Mouse (Mus musculus): ENCODE measurements around the gene Arid1b. TPM values are rescaled to one million over a fixed set of nuclear protein-coding genes. Genes with fewer than 3 reads are reported as not detected.

The Arid1b gene
- polyA plus RNA-seq, 1 experiment = 59.4 TPM

GRCm38 (mm10) chr17:5026578-5026977, 32.4 kb downstream of the Arid1b start:
- Histone ChIP-seq H3K27me3 (ENCODE audit: control insufficient read depth, insufficient read depth, low read length) (no peaks in the 10 kb centered on the region), H3K4me1 (ENCODE audit: control insufficient read depth, insufficient read depth, insufficient read length, low read length) (peaks cover 5% of the 10 kb centered on the region; the same call in 1 of the 2 replicates), H3K27ac (ENCODE audit: insufficient read depth, low read depth, low read length) (no peak overlapping the region), H3K36me3 (ENCODE audit: control insufficient read depth, insufficient read depth, low read length) (no peaks in the 10 kb centered on the region), H3K4me3 (ENCODE audit: low read depth, low read length) (no peak overlapping the region)
- WGBS = 41% methylated on average over 2 of the region's 2 CpGs
- TF ChIP-seq CTCF (IDR thresholded peaks at IDR 0.05; ENCODE audit: extremely low read depth, insufficient read length, insufficient replicate concordance, low read depth, low read length) (peak; percentile 55; the same call in 1 of the 2 replicates), POLR2A (IDR thresholded peaks at IDR 0.05; ENCODE audit: low read depth, low read length) (no peak)

GRCm38 (mm10) chr17:5029148-5029547, 35.0 kb downstream of the Arid1b start:
- Histone ChIP-seq H3K36me3 (ENCODE audit: control insufficient read depth, insufficient read depth, low read length) (no peaks in the 10 kb centered on the region), H3K4me3 (ENCODE audit: low read depth, low read length) (no peak overlapping the region), H3K27me3 (ENCODE audit: control insufficient read depth, insufficient read depth, low read length) (no peaks in the 10 kb centered on the region), H3K4me1 (ENCODE audit: control insufficient read depth, insufficient read depth, insufficient read length, low read length) (peaks cover 5% of the 10 kb centered on the region; the same call in 1 of the 2 replicates), H3K27ac (ENCODE audit: insufficient read depth, low read depth, low read length) (no peak overlapping the region)
- WGBS = 88% methylated on average over 4 of the region's 4 CpGs
- TF ChIP-seq CTCF (IDR thresholded peaks at IDR 0.05; ENCODE audit: extremely low read depth, insufficient read length, insufficient replicate concordance, low read depth, low read length) (no peak), POLR2A (IDR thresholded peaks at IDR 0.05; ENCODE audit: low read depth, low read length) (no peak)

- H3K4me1 ChIP-seq (ENCODE audit: control insufficient read depth, insufficient read depth, insufficient read length, low read length) = 0 out of 2 replicates have a peak, but pooled peaks cover 2% of the 10 kb centered on the region
- H3K27ac ChIP-seq (ENCODE audit: insufficient read depth, low read depth, low read length) = no peak overlapping the region
- H3K27me3 ChIP-seq (ENCODE audit: control insufficient read depth, insufficient read depth, low read length) = no peaks in the 10 kb centered on the region
- 78% methylated on average over 2 of the region's 2 CpGs for WGBS
- no peaks in the 10 kb centered on the region for H3K36me3 ChIP-seq (ENCODE audit: control insufficient read depth, insufficient read depth, low read length)
- no peak for TF ChIP-seq CTCF (IDR thresholded peaks at IDR 0.05; ENCODE audit: extremely low read depth, insufficient read length, insufficient replicate concordance, low read depth, low read length)
- no peak for TF ChIP-seq POLR2A (IDR thresholded peaks at IDR 0.05; ENCODE audit: low read depth, low read length)
- H3K4me3 ChIP-seq (ENCODE audit: low read depth, low read length) = no peak overlapping the region
Observed at GRCm38 (mm10) chr17:5030290-5030689, 36.2 kb downstream of the Arid1b start.

GRCm38 (mm10) chr17:5033346-5033745, 39.2 kb downstream of the Arid1b start:
- Histone ChIP-seq H3K36me3 (ENCODE audit: control insufficient read depth, insufficient read depth, low read length) (no peaks in the 10 kb centered on the region), H3K27ac (ENCODE audit: insufficient read depth, low read depth, low read length) (no peak overlapping the region), H3K4me1 (ENCODE audit: control insufficient read depth, insufficient read depth, insufficient read length, low read length) (0 out of 2 replicates have a peak, but pooled peaks cover 2% of the 10 kb centered on the region), H3K27me3 (ENCODE audit: control insufficient read depth, insufficient read depth, low read length) (no peaks in the 10 kb centered on the region), H3K4me3 (ENCODE audit: low read depth, low read length) (no peak overlapping the region)
- TF ChIP-seq CTCF (IDR thresholded peaks at IDR 0.05; ENCODE audit: extremely low read depth, insufficient read length, insufficient replicate concordance, low read depth, low read length) (no peak), POLR2A (IDR thresholded peaks at IDR 0.05; ENCODE audit: low read depth, low read length) (no peak)
- 72% methylated on average over 3 of the region's 3 CpGs for WGBS

GRCm38 (mm10) chr17:5034201-5034600, 40.1 kb downstream of the Arid1b start:
- no peak overlapping the region for H3K4me3 ChIP-seq (ENCODE audit: low read depth, low read length)
- H3K4me1 ChIP-seq (ENCODE audit: control insufficient read depth, insufficient read depth, insufficient read length, low read length) = 0 out of 2 replicates have a peak, but pooled peaks cover 2% of the 10 kb centered on the region
- TF ChIP-seq CTCF (IDR thresholded peaks at IDR 0.05; ENCODE audit: extremely low read depth, insufficient read length, insufficient replicate concordance, low read depth, low read length) (no peak), POLR2A (IDR thresholded peaks at IDR 0.05; ENCODE audit: low read depth, low read length) (no peak)
- no peak overlapping the region for H3K27ac ChIP-seq (ENCODE audit: insufficient read depth, low read depth, low read length)
- H3K27me3 ChIP-seq (ENCODE audit: control insufficient read depth, insufficient read depth, low read length) = no peaks in the 10 kb centered on the region
- 82% methylated on average over 3 of the region's 3 CpGs for WGBS
- no peaks in the 10 kb centered on the region for H3K36me3 ChIP-seq (ENCODE audit: control insufficient read depth, insufficient read depth, low read length)

GRCm38 (mm10) chr17:5036200-5036835, 42.2 kb downstream of the Arid1b start:
- Histone ChIP-seq H3K4me1 (ENCODE audit: control insufficient read depth, insufficient read depth, insufficient read length, low read length) (no peaks in the 10 kb centered on the region), H3K27me3 (ENCODE audit: control insufficient read depth, insufficient read depth, low read length) (no peaks in the 10 kb centered on the region), H3K36me3 (ENCODE audit: control insufficient read depth, insufficient read depth, low read length) (peaks cover 7% of the 10 kb centered on the region; the same call in 1 of the 2 replicates), H3K27ac (ENCODE audit: insufficient read depth, low read depth, low read length) (no peak overlapping the region), H3K4me3 (ENCODE audit: low read depth, low read length) (no peak overlapping the region)
- TF ChIP-seq CTCF (IDR thresholded peaks at IDR 0.05; ENCODE audit: extremely low read depth, insufficient read length, insufficient replicate concordance, low read depth, low read length) (no peak), POLR2A (IDR thresholded peaks at IDR 0.05; ENCODE audit: low read depth, low read length) (no peak)
- WGBS = 58% methylated on average over 2 of the region's 2 CpGs

GRCm38 (mm10) chr17:5037199-5037598, 43.1 kb downstream of the Arid1b start:
- no peak overlapping the region for H3K27ac ChIP-seq (ENCODE audit: insufficient read depth, low read depth, low read length)
- WGBS = 89% methylated on average over 8 of the region's 8 CpGs
- H3K4me1 ChIP-seq (ENCODE audit: control insufficient read depth, insufficient read depth, insufficient read length, low read length) = no peaks in the 10 kb centered on the region
- no peak overlapping the region for H3K4me3 ChIP-seq (ENCODE audit: low read depth, low read length)
- TF ChIP-seq CTCF (IDR thresholded peaks at IDR 0.05; ENCODE audit: extremely low read depth, insufficient read length, insufficient replicate concordance, low read depth, low read length) (no peak), POLR2A (IDR thresholded peaks at IDR 0.05; ENCODE audit: low read depth, low read length) (no peak)
- H3K36me3 ChIP-seq (ENCODE audit: control insufficient read depth, insufficient read depth, low read length) = peaks cover 13% of the 10 kb centered on the region; the same call in 1 of the 2 replicates
- no peaks in the 10 kb centered on the region for H3K27me3 ChIP-seq (ENCODE audit: control insufficient read depth, insufficient read depth, low read length)

Measured in small intestine, adult 2 months (tissue).